Mouse (Mus musculus) olfactory bulb, adult 2 months (tissue): Measurements from ENCODE around the gene Dbndd2. TPM values are rescaled to one million over a fixed set of nuclear protein-coding genes. Genes with fewer than 3 reads are reported as not detected.
A peak's percentile ranks its signal among the peaks of the same experiment; 100 is the strongest.

Source experiments
- H3K27ac ChIP-seq: fragments of 200-500 bp; 2 replicates; pipeline ENCODE4 v1.5.1; 2012; ENCODE audit warnings: low read depth, low read length; ENCODE audit not compliant: insufficient read depth
- H3K4me1 ChIP-seq: fragments of 200-500 bp; 2 replicates; pipeline ENCODE4 v1.6.1; 2012; ENCODE audit warnings: low read length; ENCODE audit not compliant: control insufficient read depth, insufficient read depth
- H3K4me3 ChIP-seq: fragments of 200-500 bp; 2 replicates; pipeline ENCODE4 v1.5.1; 2012; ENCODE audit warnings: mild to moderate bottlenecking, low read depth, low read length, moderate library complexity; ENCODE audit not compliant: insufficient read depth
- CTCF ChIP-seq: fragments of 200-500 bp; IDR thresholded peaks from 2 replicates; pipeline ENCODE4 v1.5.1; 2012; ENCODE audit warnings: low read depth, mild to moderate bottlenecking, low read length, moderate library complexity; ENCODE audit not compliant: insufficient read depth
- POLR2A ChIP-seq: fragments of 200-500 bp; IDR thresholded peaks from 2 replicates; pipeline ENCODE4 v1.6.1; 2012; ENCODE audit warnings: mild to moderate bottlenecking, low read depth, low read length, moderate library complexity; ENCODE audit not compliant: insufficient read depth
- WGBS: fragments of 180-500 bp; shearing (Covaris S2); methylation state at CpG from one replicate; pipeline ENCODE4 v1.1.7; 2018; 5-methylcytosine and 5-hydroxymethylcytosine counted together
- polyA plus RNA-seq: library from polyadenylated mRNA; stranded (reverse); fragments of >200 nt; gene quantifications from 2 replicates; pipeline ENCODE4 v1.2.4, GENCODE M21; 2012; ENCODE audit warnings: low replicate concordance; ENCODE audit not compliant: missing spikeins, insufficient read depth, insufficient read length

Gene Dbndd2
- polyA plus RNA-seq, 1 experiment, result 84.6 TPM

- no peak overlapping the region for H3K4me3 ChIP-seq
- no peak for TF ChIP-seq CTCF
- TF ChIP-seq POLR2A, result no peak
- H3K27ac ChIP-seq, result no peak overlapping the region
- H3K4me1 ChIP-seq, result peaks cover 3% of the 10 kb centered on the region
- WGBS, result 45% methylated on average over 13 of the region's 13 CpGs
Observed at GRCm38 (mm10) chr2:164452000-164452676, 33.8 kb upstream of the Dbndd2 start.

- H3K4me1 ChIP-seq, result peaks cover 9% of the 10 kb centered on the region
- TF ChIP-seq CTCF (no peak), POLR2A (no peak)
- H3K27ac ChIP-seq, result no peak overlapping the region
- no peak overlapping the region for H3K4me3 ChIP-seq
- WGBS, result 89% methylated on average over 14 of the region's 14 CpGs
Observed at GRCm38 (mm10) chr2:164453047-164453757, 32.7 kb upstream of the Dbndd2 start.

GRCm38 (mm10) chr2:164453887-164454500 lies 31.9 kb upstream of the Dbndd2 start:
- TF ChIP-seq POLR2A (no peak), CTCF (no peak)
- Histone ChIP-seq H3K4me1 (peaks cover 9% of the 10 kb centered on the region), H3K27ac (no peak overlapping the region), H3K4me3 (no peak overlapping the region)
- WGBS, result 71% methylated on average over 7 of the region's 7 CpGs

- TF ChIP-seq CTCF (no peak), POLR2A (no peak)
- no peak overlapping the region for H3K27ac ChIP-seq
- WGBS, result 49% methylated on average over 10 of the region's 10 CpGs
Observed at GRCm38 (mm10) chr2:164454846-164455245, 31.1 kb upstream of the Dbndd2 start.

GRCm38 (mm10) chr2:164455421-164456190 lies 30.3 kb upstream of the Dbndd2 start:
- Histone ChIP-seq H3K27ac (no peak overlapping the region), H3K4me3 (no peak overlapping the region), H3K4me1 (peaks cover 9% of the 10 kb centered on the region)
- TF ChIP-seq CTCF, result no peak
- no peak for TF ChIP-seq POLR2A
- WGBS, result 73% methylated on average over 6 of the region's 6 CpGs

More at GRCm38 (mm10) chr2:164454846-164455245, 31.1 kb upstream of the Dbndd2 start:
- H3K4me1 ChIP-seq, result peaks cover 9% of the 10 kb centered on the region
- H3K4me3 ChIP-seq, result no peak overlapping the region

GRCm38 (mm10) chr2:164456413-164456812 lies 29.5 kb upstream of the Dbndd2 start:
- Histone ChIP-seq H3K4me1 (peaks cover 9% of the 10 kb centered on the region), H3K27ac (peak overlapping the region; percentile 69; the same call in 1 of the 2 replicates), H3K4me3 (no peak overlapping the region)
- TF ChIP-seq CTCF (no peak), POLR2A (no peak)
- 86% methylated on average over 1 of the region's 1 CpGs for WGBS

GRCm38 (mm10) chr2:164456864-164457300 lies 29.0 kb upstream of the Dbndd2 start, which contains the start of gene Sys1:
TSS of gene Sys1 (plus strand) at chr2:164456964.
- TF ChIP-seq CTCF, result no peak
- peaks cover 9% of the 10 kb centered on the region for H3K4me1 ChIP-seq
- peak within 1 kb of the TSS; percentile 69 for H3K27ac ChIP-seq
- peak within 1 kb of the TSS; percentile 55 for H3K4me3 ChIP-seq
- 4% methylated on average over 7 of the region's 7 CpGs for WGBS

- H3K4me1 ChIP-seq, result peaks cover 13% of the 10 kb centered on the region
- TF ChIP-seq CTCF, result no peak
- no peak overlapping the region for H3K27ac ChIP-seq
- WGBS, result 51% methylated on average over 7 of the region's 7 CpGs
- no peak overlapping the region for H3K4me3 ChIP-seq
Observed at GRCm38 (mm10) chr2:164457942-164458341, 28.0 kb upstream of the Dbndd2 start.

GRCm38 (mm10) chr2:164458535-164458934 lies 27.4 kb upstream of the Dbndd2 start:
- 87% methylated on average over 8 of the region's 8 CpGs for WGBS
- Histone ChIP-seq H3K4me3 (no peak overlapping the region), H3K27ac (no peak overlapping the region), H3K4me1 (peaks cover 15% of the 10 kb centered on the region)
- TF ChIP-seq POLR2A (no peak), CTCF (no peak)
